ENCODE assay signal across 16 mouse cellular contexts in genomic region chr3:152488964-152489363, GRCm38 (mm10).
"Had no signal": no experiment of that assay in that cellular context is flagged by ENCODE, and none has a peak within 500 bp of the region (broad histone marks: within the 10 kb centered on the region; RNA-seq: fewer than 3 reads in every experiment).

No protein-coding gene starts in this region.

- ATAC-seq: liver, postnatal 0 days; lung, postnatal 0 days; midbrain, embryonic 13.5 days had no signal

- H3K9me3 ChIP-seq: limb, embryonic 12.5 days; limb, embryonic 15.5 days; midbrain, embryonic 13.5 days had no signal

- H3K9ac ChIP-seq: limb, embryonic 12.5 days; limb, embryonic 15.5 days; liver, embryonic 14.5 days; liver, postnatal 0 days; lung, embryonic 14.5 days; midbrain, embryonic 13.5 days had no signal

- H3K27me3 ChIP-seq: limb, embryonic 12.5 days; limb, embryonic 15.5 days; midbrain, embryonic 13.5 days had no signal

- H3K4me2 ChIP-seq: limb, embryonic 12.5 days; limb, embryonic 15.5 days; liver, embryonic 11.5 days; lung, embryonic 14.5 days; midbrain, embryonic 13.5 days had no signal

- DNase-seq: kidney, adult 9 months; kidney, postnatal 25 days; layer of hippocampus, postnatal 36 days; left cerebral cortex, postnatal 4 days; liver, postnatal 0 days; lung, embryonic 14.5 days; thymus, adult 18-20 months; thymus, postnatal 36 days had no signal

- H3K4me3 ChIP-seq: left cerebral cortex, adult 2 months; limb, embryonic 12.5 days; limb, embryonic 15.5 days; midbrain, embryonic 13.5 days had no signal

- H3K36me3 ChIP-seq: limb, embryonic 12.5 days; limb, embryonic 15.5 days; midbrain, embryonic 13.5 days had no signal

- H3K27ac ChIP-seq: left cerebral cortex, adult 2 months; limb, embryonic 12.5 days; limb, embryonic 15.5 days; liver, embryonic 14.5 days; macrophage; midbrain, embryonic 13.5 days had no signal
